Mouse (Mus musculus): Measurements from ENCODE around the gene Rilp.

DNA sequence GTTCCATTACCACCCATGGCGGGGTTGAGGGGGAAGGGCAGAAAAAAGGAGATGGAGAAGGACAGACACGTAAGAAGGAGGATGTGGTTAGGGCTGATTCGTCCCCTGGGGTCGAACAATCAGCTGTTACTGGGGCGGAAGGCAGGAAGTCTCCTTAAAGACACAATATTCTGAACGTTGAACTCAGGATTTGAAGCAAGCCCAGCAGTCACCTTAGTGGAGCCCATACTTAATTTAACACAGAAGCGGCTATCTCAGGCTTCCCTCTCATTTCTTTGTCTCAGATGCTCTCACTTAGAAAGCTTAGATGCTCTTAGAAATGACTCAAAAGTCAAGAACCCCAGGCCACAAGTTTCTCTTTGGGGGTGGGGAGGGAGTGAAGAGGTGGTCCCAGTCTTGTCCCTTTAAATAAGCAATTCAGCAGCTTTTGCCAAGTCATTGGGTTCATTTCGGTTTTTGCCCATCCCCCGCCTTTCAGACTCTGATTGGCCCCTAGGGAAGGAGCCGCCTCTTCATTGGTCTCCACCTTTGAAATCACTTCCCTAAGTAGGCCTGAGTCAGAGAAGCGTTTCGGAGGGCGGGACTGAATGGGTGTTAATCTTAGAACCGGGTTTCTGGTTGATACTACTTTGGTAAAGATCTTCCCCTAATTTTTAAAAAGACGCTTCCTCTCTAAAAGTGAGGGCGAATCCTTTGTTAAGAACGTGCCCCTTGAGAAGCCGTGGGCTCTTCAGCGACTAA is 49.6 kb upstream of the Rilp start:
- TF ChIP-seq CTCF (conservative IDR thresholded peaks at IDR 0.05; ENCODE audit: low read length) (no peak), NANOG (IDR thresholded peaks at IDR 0.05; ENCODE audit: borderline replicate concordance, low read length) (no peak; the same call in 1 of the 2 replicates)

Measured in E14TG2a.4 (cell line).